Mouse (Mus musculus): ENCODE results near the gene Otoa. TPM values are rescaled to one million over a fixed set of nuclear protein-coding genes. Genes with fewer than 3 reads are reported as not detected.

The Otoa gene
- polyA plus RNA-seq, 1 experiment from 2014 or later: not detected

DNA sequence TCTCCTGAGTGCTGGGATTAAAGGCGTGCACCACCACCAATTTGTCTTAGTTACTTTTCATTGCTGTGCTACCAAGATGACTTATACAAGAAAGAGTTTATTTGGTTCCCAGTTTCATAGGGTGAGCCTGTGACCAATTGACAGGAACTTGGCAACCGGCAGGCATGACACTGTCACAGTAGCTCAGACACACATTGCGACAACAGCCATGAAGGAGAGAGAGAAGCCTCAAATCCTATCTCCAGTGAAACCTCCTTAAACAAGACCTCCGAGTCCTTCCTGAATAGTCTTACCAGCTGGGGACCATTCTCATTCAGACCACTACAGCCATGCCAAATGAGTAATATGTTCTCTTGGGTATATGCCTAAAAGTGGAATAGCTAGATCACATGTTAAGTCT, 28.4 kb upstream of the Otoa start:
- no peaks in the 10 kb centered on the region for H3K27me3 ChIP-seq (replicated peaks)
- no peaks in the 10 kb centered on the region for H3K4me1 ChIP-seq (replicated peaks)
- WGBS: 89% methylated on average over 4 of the region's 4 CpGs
- no peak overlapping the region for H3K4me2 ChIP-seq
- no peak overlapping the region for H3K9ac ChIP-seq
- no peak overlapping the region for H3K4me3 ChIP-seq
- no peak for ATAC-seq (ENCODE audit: insufficient number of reproducible peaks, low FRiP score)
- H3K27ac ChIP-seq (ENCODE audit: poor library complexity, severe bottlenecking): no peak overlapping the region
- peaks cover 62% of the 10 kb centered on the region for H3K36me3 ChIP-seq
- H3K9me3 ChIP-seq (replicated peaks): no peaks in the 10 kb centered on the region

DNA sequence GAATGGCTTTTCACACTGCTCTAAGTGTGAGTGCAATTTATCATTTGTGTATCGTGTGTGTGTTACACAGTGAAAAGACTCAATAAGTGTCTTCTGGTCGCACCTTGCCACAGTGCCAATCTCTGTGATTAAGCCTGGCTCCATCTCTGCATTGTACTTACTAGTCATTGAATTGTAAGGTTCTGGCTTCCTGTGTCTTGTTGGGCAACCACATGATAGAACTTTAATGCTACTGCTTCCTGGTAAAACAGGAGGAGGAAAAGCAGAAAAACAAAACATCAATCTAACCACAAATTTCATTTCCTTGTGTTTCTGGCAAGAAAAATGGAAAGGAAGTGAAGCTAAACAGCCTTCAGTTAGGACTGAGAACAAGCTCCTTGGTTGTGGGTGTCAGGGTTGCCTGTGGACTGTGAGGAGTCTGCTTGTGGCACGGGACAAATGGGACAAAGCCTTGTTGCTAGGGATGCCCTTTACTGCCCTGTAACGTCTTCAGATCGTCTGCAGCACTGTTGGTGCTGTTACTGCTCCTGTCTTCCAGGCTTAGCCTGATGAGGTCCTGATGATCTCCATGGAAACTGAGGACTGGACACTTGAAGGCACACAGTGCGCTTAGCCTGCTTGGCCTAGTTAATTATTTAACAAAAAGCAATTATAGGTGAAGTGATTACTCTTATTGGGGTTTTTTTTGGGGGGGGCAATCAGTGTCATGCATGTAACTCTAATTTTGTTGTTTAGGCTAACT, 21.8 kb upstream of the Otoa start:
- H3K4me1 ChIP-seq (replicated peaks): no peaks in the 10 kb centered on the region
- no peak overlapping the region for H3K9ac ChIP-seq
- WGBS: 82% methylated on average over 6 of the region's 6 CpGs
- no peaks in the 10 kb centered on the region for H3K9me3 ChIP-seq (replicated peaks)
- no peaks in the 10 kb centered on the region for H3K27me3 ChIP-seq (replicated peaks)
- no peak overlapping the region for H3K27ac ChIP-seq (ENCODE audit: poor library complexity, severe bottlenecking)
- H3K4me3 ChIP-seq: no peak overlapping the region
- H3K36me3 ChIP-seq: peaks cover 44% of the 10 kb centered on the region
- H3K4me2 ChIP-seq: no peak overlapping the region
- no peak for ATAC-seq (ENCODE audit: insufficient number of reproducible peaks, low FRiP score)

DNA sequence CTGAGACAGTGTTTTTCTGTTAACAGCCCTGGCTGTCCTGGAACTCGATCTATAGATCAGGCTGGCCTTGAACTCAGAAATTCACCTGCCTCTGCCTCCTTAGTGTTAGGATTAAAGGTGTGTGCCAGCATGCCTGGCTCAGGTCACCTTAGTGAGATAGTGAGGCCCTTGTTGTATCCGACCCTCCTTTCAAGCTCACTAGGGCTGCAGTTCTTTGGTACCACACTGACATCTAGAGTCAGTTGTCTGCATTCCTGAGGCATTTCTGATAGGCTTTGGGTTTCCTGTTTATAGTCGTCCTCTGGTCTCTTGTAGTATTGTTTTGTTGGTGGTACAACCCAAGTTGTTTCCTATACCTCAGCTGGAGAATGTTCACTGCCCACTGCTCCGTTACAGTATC, 17.1 kb upstream of the Otoa start:
- no peak overlapping the region for H3K4me2 ChIP-seq
- WGBS: 54% methylated on average over 4 of the region's 4 CpGs
- H3K4me3 ChIP-seq: no peak overlapping the region
- no peak overlapping the region for H3K9ac ChIP-seq
- no peak overlapping the region for H3K27ac ChIP-seq (ENCODE audit: poor library complexity, severe bottlenecking)
- H3K4me1 ChIP-seq (replicated peaks): no peaks in the 10 kb centered on the region
- H3K9me3 ChIP-seq (replicated peaks): no peaks in the 10 kb centered on the region
- peaks cover 13% of the 10 kb centered on the region for H3K36me3 ChIP-seq
- ATAC-seq (ENCODE audit: insufficient number of reproducible peaks, low FRiP score): no peak
- H3K27me3 ChIP-seq (replicated peaks): no peaks in the 10 kb centered on the region

DNA sequence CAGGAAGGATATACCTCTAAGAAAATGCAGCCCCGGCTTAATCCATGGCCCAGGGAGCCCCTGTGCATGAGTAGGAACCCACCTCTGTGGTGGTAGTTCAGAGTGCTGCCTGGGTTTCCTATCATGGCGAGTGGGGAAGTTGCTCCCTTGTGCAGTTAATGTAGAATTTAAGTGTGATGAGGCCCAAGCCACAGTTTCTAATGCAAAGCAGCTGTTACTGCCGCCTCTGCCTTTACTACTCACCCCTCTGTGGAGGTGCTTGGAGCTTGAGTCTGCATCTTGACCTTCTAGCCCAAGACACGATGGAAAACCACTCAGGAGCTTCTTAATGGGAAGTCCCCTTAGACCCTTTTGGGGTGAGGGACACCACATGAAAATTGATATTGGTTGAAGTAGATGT, 10.2 kb upstream of the Otoa start:
- Histone ChIP-seq H3K4me1 (replicated peaks) (peaks cover 24% of the 10 kb centered on the region), H3K4me3 (no peak overlapping the region), H3K9ac (no peak overlapping the region), H3K4me2 (no peak overlapping the region), H3K27me3 (replicated peaks) (no peaks in the 10 kb centered on the region), H3K36me3 (peaks cover 27% of the 10 kb centered on the region), H3K27ac (ENCODE audit: poor library complexity, severe bottlenecking) (no peak overlapping the region), H3K9me3 (replicated peaks) (no peaks in the 10 kb centered on the region)
- ATAC-seq (ENCODE audit: insufficient number of reproducible peaks, low FRiP score): no peak
- WGBS: 87% methylated on average over 4 of the region's 4 CpGs

DNA sequence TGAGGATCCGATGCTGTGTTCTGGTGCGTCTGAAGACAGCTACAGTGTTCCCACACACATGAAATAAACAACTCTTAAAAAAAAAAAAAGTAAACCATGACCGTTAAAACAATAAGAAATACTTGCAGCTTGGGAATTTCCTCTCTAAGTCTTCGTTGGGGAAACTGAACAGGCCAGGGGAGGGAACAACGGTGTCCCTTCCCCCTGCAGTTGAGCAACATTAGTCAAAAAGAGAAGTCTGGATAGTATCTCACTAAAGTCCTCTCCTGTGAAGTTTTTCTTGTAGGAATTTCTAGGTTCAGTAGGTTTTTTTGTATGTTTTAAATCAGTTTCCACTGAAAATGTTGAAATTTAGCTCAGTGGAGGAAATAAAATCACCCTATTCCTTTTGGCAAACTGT, 8.9 kb upstream of the Otoa start:
- peaks cover 32% of the 10 kb centered on the region for H3K36me3 ChIP-seq
- no peak overlapping the region for H3K9ac ChIP-seq
- no peak overlapping the region for H3K4me3 ChIP-seq
- ATAC-seq (ENCODE audit: insufficient number of reproducible peaks, low FRiP score): no peak
- H3K9me3 ChIP-seq (replicated peaks): no peaks in the 10 kb centered on the region
- H3K4me1 ChIP-seq (replicated peaks): peaks cover 24% of the 10 kb centered on the region
- no peak overlapping the region for H3K27ac ChIP-seq (ENCODE audit: poor library complexity, severe bottlenecking)
- H3K4me2 ChIP-seq: no peak overlapping the region
- 80% methylated on average over 5 of the region's 5 CpGs for WGBS
- no peaks in the 10 kb centered on the region; the same call in 1 of the 2 replicates for H3K27me3 ChIP-seq (replicated peaks)

DNA sequence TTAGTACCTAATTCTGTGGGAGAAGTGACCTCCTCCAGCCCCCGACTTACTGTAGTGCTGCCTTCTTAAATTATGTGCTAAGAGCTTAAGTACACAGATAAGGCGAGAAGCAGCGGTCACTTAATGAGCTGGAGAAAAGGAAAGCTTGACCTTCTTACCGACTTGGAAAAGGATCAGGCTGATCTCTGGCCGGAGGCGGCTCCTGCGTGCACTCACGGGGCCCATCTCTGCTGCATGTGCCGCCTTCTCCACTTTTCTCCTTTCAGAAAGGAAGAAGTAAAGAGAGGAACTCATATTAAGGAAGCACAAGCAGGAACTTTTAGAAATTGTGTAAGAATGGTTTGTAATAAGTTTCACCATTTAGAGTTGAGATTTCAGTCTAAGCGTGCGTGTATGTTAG, 7.2 kb upstream of the Otoa start, which contains the start of gene Igsf6:
Igsf6 (minus strand) TSS at position 292 of the 400 bp plus-strand sequence.
- Histone ChIP-seq H3K27me3 (replicated peaks) (no peaks in the 10 kb centered on the region; the same call in 1 of the 2 replicates), H3K4me2 (no peak within 1 kb of the TSS), H3K4me1 (replicated peaks) (peaks cover 24% of the 10 kb centered on the region), H3K36me3 (peaks cover 43% of the 10 kb centered on the region), H3K9me3 (replicated peaks) (no peaks in the 10 kb centered on the region), H3K27ac (ENCODE audit: poor library complexity, severe bottlenecking) (peak within 1 kb of the TSS; percentile 45), H3K9ac (0 out of 2 replicates have a peak within 1 kb of the TSS, but pooled peaks have one; percentile 9), H3K4me3 (no peak within 1 kb of the TSS)
- WGBS: 51% methylated on average over 11 of the region's 11 CpGs
- no peak for ATAC-seq (ENCODE audit: insufficient number of reproducible peaks, low FRiP score)

DNA sequence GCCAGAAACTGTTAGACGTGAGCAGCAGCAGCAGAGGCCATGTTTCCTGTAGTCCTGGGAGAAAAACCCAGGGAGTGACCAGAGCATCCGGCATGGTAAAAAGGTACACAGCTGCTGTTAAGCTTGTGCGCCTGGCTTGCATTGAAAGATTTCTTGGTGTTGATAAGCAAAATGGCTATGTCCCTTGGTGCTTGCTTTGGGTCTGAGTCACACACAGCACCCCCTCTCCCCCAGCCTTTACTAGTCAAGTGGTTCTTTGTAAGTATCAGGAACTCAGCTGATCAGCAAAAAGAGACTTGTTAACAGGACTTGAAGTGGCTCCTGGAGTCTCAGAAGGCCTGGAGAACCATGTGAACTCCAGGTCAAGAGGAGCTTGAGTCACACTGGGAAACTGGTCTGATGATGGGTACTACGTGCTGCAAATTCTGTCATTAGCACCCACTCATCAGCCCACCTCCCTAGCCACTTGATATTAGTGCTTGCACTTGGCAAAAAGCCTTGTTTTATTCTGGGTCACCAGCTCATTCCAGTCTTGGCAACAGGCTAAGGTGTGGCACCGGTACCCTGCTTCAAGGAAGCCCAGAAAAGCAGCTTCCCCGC, 6.5 kb upstream of the Otoa start:
- Histone ChIP-seq H3K4me2 (no peak overlapping the region), H3K36me3 (peaks cover 43% of the 10 kb centered on the region), H3K4me1 (replicated peaks) (peaks cover 24% of the 10 kb centered on the region), H3K27me3 (replicated peaks) (no peaks in the 10 kb centered on the region; the same call in 1 of the 2 replicates), H3K9me3 (replicated peaks) (no peaks in the 10 kb centered on the region), H3K27ac (ENCODE audit: poor library complexity, severe bottlenecking) (peak overlapping the region; percentile 45), H3K4me3 (no peak overlapping the region), H3K9ac (0 out of 2 replicates have a peak overlapping the region, but pooled peaks have one; percentile 9)
- WGBS: 43% methylated on average over 6 of the region's 6 CpGs
- 0 out of 2 replicates have a peak, but pooled peaks have one; percentile 9 for ATAC-seq (ENCODE audit: insufficient number of reproducible peaks, low FRiP score)

DNA sequence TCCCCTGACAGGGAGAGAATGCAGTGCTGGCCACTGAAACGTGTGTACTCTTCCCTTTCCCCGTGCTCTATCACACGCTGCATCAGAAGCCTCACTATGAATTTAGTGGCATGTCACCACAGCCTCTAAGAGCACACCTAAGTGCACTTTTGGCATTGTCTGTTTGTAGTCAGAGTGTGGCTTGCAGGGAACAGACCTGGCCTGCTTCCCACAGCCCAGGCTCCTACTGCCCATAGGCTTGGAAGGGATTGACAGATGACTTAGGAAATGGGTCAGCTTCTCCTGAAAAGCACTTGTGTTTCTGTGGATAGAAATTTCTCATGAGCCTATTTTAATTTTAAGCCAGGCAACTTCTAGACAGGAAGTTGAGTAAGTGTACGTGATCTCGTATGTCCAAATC, 6.0 kb upstream of the Otoa start:
- Histone ChIP-seq H3K36me3 (peaks cover 45% of the 10 kb centered on the region), H3K27ac (ENCODE audit: poor library complexity, severe bottlenecking) (peak overlapping the region; percentile 45), H3K27me3 (replicated peaks) (no peaks in the 10 kb centered on the region; the same call in 1 of the 2 replicates), H3K9ac (no peak overlapping the region), H3K4me1 (replicated peaks) (peaks cover 24% of the 10 kb centered on the region), H3K4me3 (no peak overlapping the region), H3K4me2 (no peak overlapping the region), H3K9me3 (replicated peaks) (peaks cover 2% of the 10 kb centered on the region; the same call in 1 of the 2 replicates)
- ATAC-seq (ENCODE audit: insufficient number of reproducible peaks, low FRiP score): no peak
- WGBS: 68% methylated on average over 5 of the region's 5 CpGs

DNA sequence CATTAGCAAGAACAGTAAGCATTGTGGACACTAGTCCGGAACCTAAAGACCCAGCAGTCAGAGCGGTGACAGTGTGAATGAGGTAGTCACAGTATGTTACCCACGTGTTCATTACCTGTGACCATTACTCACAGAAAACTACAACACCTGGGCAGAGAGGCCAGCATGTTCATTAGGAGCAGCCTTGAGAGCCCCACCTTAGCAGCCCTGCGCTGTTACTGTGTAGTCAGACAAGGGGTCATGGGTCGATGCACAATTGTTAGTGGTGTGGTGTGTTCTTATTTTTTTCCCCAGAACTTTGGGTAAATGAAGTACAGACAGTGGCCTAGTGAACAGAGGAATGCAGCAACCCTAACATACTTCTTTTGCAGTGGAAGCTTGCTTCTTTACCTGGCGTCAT, 4.1 kb upstream of the Otoa start:
- ATAC-seq (ENCODE audit: insufficient number of reproducible peaks, low FRiP score): no peak
- peaks cover 4% of the 10 kb centered on the region; the same call in 1 of the 2 replicates for H3K9me3 ChIP-seq (replicated peaks)
- H3K4me1 ChIP-seq (replicated peaks): peaks cover 24% of the 10 kb centered on the region
- H3K27me3 ChIP-seq (replicated peaks): no peaks in the 10 kb centered on the region; the same call in 1 of the 2 replicates
- no peak overlapping the region for H3K9ac ChIP-seq
- WGBS: 90% methylated on average over 6 of the region's 6 CpGs
- peaks cover 31% of the 10 kb centered on the region for H3K36me3 ChIP-seq
- H3K4me3 ChIP-seq: no peak overlapping the region
- H3K4me2 ChIP-seq: no peak overlapping the region
- H3K27ac ChIP-seq (ENCODE audit: poor library complexity, severe bottlenecking): no peak overlapping the region

DNA sequence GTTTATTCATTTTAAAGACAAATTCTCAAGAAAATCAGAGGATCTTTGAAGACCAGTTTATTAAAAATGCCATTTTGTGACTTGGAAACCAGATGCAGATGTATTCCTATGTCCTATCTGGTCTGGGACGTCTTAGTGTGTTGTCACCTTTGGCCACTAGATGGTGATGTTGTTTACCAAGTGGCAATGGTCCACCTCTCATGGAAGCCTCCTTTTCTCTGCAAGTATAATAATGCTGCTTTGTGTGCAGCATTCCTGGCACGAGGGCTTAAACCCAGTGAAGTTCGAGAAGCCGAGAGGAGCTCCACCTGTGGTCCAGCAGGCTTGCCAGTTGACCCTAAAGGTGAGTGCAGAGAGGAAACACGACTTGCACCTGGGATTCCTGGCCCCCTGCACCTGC, 3.6 kb upstream of the Otoa start:
- ATAC-seq (ENCODE audit: insufficient number of reproducible peaks, low FRiP score): no peak
- H3K4me3 ChIP-seq: no peak overlapping the region
- H3K9me3 ChIP-seq (replicated peaks): peaks cover 4% of the 10 kb centered on the region; the same call in 1 of the 2 replicates
- 40% methylated on average over 5 of the region's 5 CpGs for WGBS
- H3K4me1 ChIP-seq (replicated peaks): peaks cover 24% of the 10 kb centered on the region
- H3K36me3 ChIP-seq: peaks cover 31% of the 10 kb centered on the region
- no peak overlapping the region for H3K27ac ChIP-seq (ENCODE audit: poor library complexity, severe bottlenecking)
- no peak overlapping the region for H3K4me2 ChIP-seq
- no peak overlapping the region for H3K9ac ChIP-seq
- no peaks in the 10 kb centered on the region; the same call in 1 of the 2 replicates for H3K27me3 ChIP-seq (replicated peaks)

DNA sequence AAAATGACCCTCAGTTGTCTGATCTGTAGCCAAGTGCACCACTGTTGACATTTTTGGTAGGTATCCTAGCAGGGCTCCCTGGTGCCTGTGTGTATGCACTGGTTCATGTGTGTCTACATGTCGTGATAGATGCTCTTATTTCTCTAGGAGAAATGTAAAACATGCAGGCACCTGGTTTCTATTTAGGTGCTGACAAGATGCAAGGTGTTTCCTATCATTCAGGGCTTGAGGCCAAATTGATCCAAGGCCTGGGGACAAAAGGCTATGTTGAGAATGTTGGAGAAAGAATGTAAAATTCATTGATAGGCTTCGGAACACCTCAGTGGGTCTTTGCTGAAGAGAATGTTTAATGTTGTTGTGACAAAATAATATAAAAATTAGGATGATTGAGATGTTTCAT, 366 bp downstream of the Otoa start:
- Histone ChIP-seq H3K9ac (no peak overlapping the region), H3K36me3 (peaks cover 23% of the 10 kb centered on the region), H3K9me3 (replicated peaks) (peaks cover 4% of the 10 kb centered on the region; the same call in 1 of the 2 replicates), H3K4me1 (replicated peaks) (peaks cover 19% of the 10 kb centered on the region), H3K4me2 (no peak overlapping the region), H3K27me3 (replicated peaks) (no peaks in the 10 kb centered on the region; the same call in 1 of the 2 replicates), H3K27ac (ENCODE audit: poor library complexity, severe bottlenecking) (no peak overlapping the region), H3K4me3 (no peak overlapping the region)
- WGBS: 77% methylated on average over 2 of the region's 2 CpGs
- no peak for ATAC-seq (ENCODE audit: insufficient number of reproducible peaks, low FRiP score)
